Mouse (Mus musculus): ENCODE results near the gene Prkcb. TPM values are rescaled to one million over a fixed set of nuclear protein-coding genes. Genes with fewer than 3 reads are reported as not detected.

Prkcb gene
- polyA plus RNA-seq, 1 experiment from 2014 or later, result 32.5 TPM

DNA sequence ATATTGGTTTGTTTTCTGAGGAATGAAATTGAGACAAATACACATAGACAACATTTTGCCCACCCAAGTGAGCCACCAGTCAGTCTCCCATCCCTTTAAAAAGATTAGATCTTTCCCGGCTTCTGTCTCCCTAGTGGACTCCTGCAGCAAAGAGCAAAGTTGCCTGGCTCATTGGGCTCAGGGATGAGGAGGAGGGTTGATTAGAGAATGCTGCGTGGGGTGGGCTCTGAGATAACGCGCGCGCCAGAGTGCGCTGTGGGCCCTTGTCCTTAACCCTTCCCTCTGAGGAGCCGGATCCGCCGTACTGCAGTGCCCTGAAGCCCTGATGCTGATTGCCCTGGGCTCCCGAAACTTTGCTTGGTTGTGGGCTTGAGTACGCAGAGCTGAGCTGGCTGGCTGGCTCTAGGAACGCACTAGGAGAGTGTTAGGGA lies 381.9 kb downstream of the Prkcb start, which contains the start of gene Cacng3:
Cacng3 (plus strand) TSS at position 51 of the 431 bp plus-strand sequence.
- H3K9ac ChIP-seq, result peak within 1 kb of the TSS; percentile 51; the same call in 1 of the 2 replicates
- H3K27me3 ChIP-seq, result peaks cover 25% of the 10 kb centered on the region
- WGBS, result 13% methylated on average over 13 of the region's 13 CpGs
- H3K9me3 ChIP-seq (replicated peaks), result no peaks in the 10 kb centered on the region
- H3K27ac ChIP-seq, result no peak within 1 kb of the TSS; the same call in 1 of the 2 replicates
- peak; percentile 26; the same call in 1 of the 2 replicates for ATAC-seq (ENCODE audit: low FRiP score)
- peaks cover 6% of the 10 kb centered on the region; the same call in 1 of the 2 replicates for H3K4me1 ChIP-seq
- no peaks in the 10 kb centered on the region for H3K36me3 ChIP-seq
- peak within 1 kb of the TSS; percentile 64 for H3K4me2 ChIP-seq (replicated peaks)
- H3K4me3 ChIP-seq, result peak within 1 kb of the TSS; percentile 36

DNA sequence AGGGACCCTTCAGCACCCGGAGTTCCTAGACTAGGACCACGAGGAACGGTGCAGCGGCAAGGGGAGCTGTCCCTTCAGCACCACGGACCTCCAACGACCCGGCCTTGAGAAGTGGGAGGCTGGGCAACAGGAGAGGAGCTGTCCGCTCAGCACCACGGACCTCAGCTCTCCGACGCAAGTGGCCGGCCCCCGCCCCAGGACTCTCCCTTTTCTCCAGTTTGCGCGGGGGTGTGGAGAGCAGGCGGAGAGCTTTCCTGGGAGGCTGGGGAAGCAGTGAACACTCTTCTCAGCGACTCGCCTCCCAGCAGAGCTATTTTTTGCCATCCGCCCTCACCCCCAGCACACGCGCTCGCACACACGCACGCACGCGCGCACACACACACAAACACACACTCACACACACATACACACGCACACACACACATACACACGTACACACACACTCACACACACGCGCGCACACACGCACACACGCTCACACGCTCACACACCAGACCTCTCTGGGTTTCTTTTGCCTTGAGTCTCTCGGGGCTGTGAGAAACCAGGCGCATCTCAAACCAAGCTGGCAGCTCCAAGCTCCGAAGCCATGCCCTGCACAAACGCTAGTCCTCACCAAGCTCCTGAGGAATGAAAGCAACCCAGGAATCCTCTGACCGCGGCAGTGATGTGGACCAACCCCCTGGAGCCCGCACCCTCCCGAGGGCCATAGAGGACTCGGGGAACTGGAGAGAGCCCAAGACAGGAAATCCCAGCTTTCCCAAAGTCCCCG lies 382.5 kb downstream of the Prkcb start:
- Histone ChIP-seq H3K4me1 (peaks cover 6% of the 10 kb centered on the region; the same call in 1 of the 2 replicates), H3K27me3 (peaks cover 25% of the 10 kb centered on the region), H3K4me2 (replicated peaks) (peak overlapping the region; percentile 64), H3K36me3 (no peaks in the 10 kb centered on the region), H3K27ac (no peak overlapping the region; the same call in 1 of the 2 replicates), H3K9ac (peak overlapping the region; percentile 51; the same call in 1 of the 2 replicates), H3K9me3 (replicated peaks) (no peaks in the 10 kb centered on the region), H3K4me3 (peak overlapping the region; percentile 36)
- ATAC-seq (ENCODE audit: low FRiP score), result peak; percentile 56
- WGBS, result 9% methylated on average over 45 of the region's 45 CpGs

DNA sequence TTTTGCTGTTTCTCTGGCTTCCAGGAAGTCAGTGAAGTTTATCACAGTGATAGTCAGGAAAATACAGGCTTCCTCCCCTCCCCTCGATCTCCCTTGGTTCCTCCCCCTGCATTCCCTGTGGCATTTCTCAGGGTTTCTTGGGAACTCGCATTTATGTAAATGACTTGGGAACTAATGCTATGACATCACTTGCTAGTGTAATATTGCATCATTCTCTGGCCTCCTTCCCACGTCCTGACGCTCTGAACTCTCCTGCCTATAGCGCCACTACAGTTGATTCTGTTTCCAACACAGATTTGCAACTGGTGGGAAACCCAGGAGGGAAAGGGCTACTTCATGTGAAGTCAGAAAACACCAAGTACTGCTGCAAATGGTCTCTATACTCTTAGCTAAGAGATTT lies 384.4 kb downstream of the Prkcb start:
- no peak overlapping the region for H3K4me2 ChIP-seq (replicated peaks)
- no peak for ATAC-seq (ENCODE audit: low FRiP score)
- no peaks in the 10 kb centered on the region for H3K9me3 ChIP-seq (replicated peaks)
- no peak overlapping the region for H3K9ac ChIP-seq
- H3K4me3 ChIP-seq, result no peak overlapping the region
- H3K27me3 ChIP-seq, result peaks cover 25% of the 10 kb centered on the region
- no peaks in the 10 kb centered on the region for H3K36me3 ChIP-seq
- peaks cover 6% of the 10 kb centered on the region; the same call in 1 of the 2 replicates for H3K4me1 ChIP-seq
- H3K27ac ChIP-seq, result no peak overlapping the region
- WGBS, result 56% methylated on average over 5 of the region's 5 CpGs

DNA sequence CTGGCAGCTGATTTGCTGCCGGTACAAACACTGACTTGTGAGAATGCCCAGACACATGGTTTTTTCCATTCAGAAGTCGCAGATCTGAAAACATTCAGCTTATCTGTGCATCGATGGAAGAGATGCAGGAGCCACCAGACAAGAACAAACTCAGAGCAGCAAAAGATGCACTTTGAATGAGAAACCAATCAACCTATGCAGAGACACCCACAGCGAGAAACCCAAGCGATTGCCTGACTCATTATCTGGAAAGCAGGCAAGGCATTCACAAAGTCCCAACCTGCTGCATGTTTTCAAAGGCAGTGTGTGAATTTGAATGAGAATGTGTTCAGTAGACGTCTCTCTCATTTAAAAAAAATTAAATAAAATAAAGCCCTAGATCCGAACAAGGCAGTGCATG lies 386.7 kb downstream of the Prkcb start:
- no peak for ATAC-seq (ENCODE audit: low FRiP score)
- H3K9me3 ChIP-seq (replicated peaks), result no peaks in the 10 kb centered on the region
- no peak overlapping the region for H3K27ac ChIP-seq
- no peak overlapping the region for H3K4me3 ChIP-seq
- H3K27me3 ChIP-seq, result peaks cover 17% of the 10 kb centered on the region
- 82% methylated on average over 7 of the region's 7 CpGs for WGBS
- no peaks in the 10 kb centered on the region for H3K36me3 ChIP-seq
- H3K4me1 ChIP-seq, result peaks cover 6% of the 10 kb centered on the region; the same call in 1 of the 2 replicates
- H3K9ac ChIP-seq, result no peak overlapping the region
- H3K4me2 ChIP-seq (replicated peaks), result no peak overlapping the region

Other genes starting within 250 kb of the Prkcb start
- 97.3 and 105 TPM in 2 replicates for gene Ubfd1, start 221.6 kb upstream of the Prkcb start, polyA plus RNA-seq (2016; fragmentation: Nextera tagmentation; extraction: Ambion mirVana)
- gene Ears2, start 221.5 kb upstream of the Prkcb start, polyA plus RNA-seq (2016; fragmentation: Nextera tagmentation; extraction: Ambion mirVana), result 12.7 and 13.5 TPM in 2 replicates
- 511 and 556 TPM in 2 replicates for gene Ndufab1, start 186.9 kb upstream of the Prkcb start, polyA plus RNA-seq (2016; fragmentation: Nextera tagmentation; extraction: Ambion mirVana)
- 13.3 and 13.5 TPM in 2 replicates for gene Palb2, start 155.8 kb upstream of the Prkcb start, polyA plus RNA-seq (2016; fragmentation: Nextera tagmentation; extraction: Ambion mirVana)
- gene Dctn5, start 155.7 kb upstream of the Prkcb start, polyA plus RNA-seq (2016; fragmentation: Nextera tagmentation; extraction: Ambion mirVana), result 124 and 135 TPM in 2 replicates
- gene Plk1, start 129.3 kb upstream of the Prkcb start, polyA plus RNA-seq (2016; fragmentation: Nextera tagmentation; extraction: Ambion mirVana), result 89.9 and 95.2 TPM in 2 replicates
- 0.40 and 0.56 TPM in 2 replicates for gene Ern2, start 102.5 kb upstream of the Prkcb start, polyA plus RNA-seq (2016; fragmentation: Nextera tagmentation; extraction: Ambion mirVana)
- 0.28 TPM in 1 of 2 replicates, not detected in the other for gene Chp2, start 69.3 kb upstream of the Prkcb start, polyA plus RNA-seq (2016; fragmentation: Nextera tagmentation; extraction: Ambion mirVana)

Data from hindbrain, embryonic 12.5 days (tissue).